Mouse (Mus musculus) ovary, adult 18-20 months (tissue): Measurements from ENCODE around the gene Olfr1254.

ENCODE experiments used
- DNase-seq: peaks from one replicate; pipeline ENCODE4 v3.0.0; 2022; ENCODE audit warnings: low spot score, mixed read lengths

Olfr1254 gene

GRCm38 (mm10) chr2:89793519-89793918 is at the start of gene Olfr1254:
Gene Olfr1254 (minus strand): TSS chr2:89793619.
- no peak for DNase-seq

- DNase-seq: no peak
Observed at GRCm38 (mm10) chr2:89841455-89841854, 48.0 kb upstream of the Olfr1254 start, which contains the start of gene Olfr1256. Gene Olfr1256 (minus strand): TSS chr2:89841555.

- no peak for DNase-seq
Observed at GRCm38 (mm10) chr2:89820216-89820615, 26.8 kb upstream of the Olfr1254 start.

- DNase-seq: no peak
Observed at GRCm38 (mm10) chr2:89811751-89812150, 18.3 kb upstream of the Olfr1254 start, which contains the start of gene Olfr1255. Gene Olfr1255 (plus strand): TSS chr2:89812051.

GRCm38 (mm10) chr2:89810751-89811150 is 17.3 kb upstream of the Olfr1254 start:
- DNase-seq: no peak

GRCm38 (mm10) chr2:89799583-89799982 is 6.2 kb upstream of the Olfr1254 start:
- DNase-seq: no peak

- DNase-seq: no peak
Observed at GRCm38 (mm10) chr2:89756990-89757389, 36.4 kb downstream of the Olfr1254 start, which contains the start of gene Olfr1253. Gene Olfr1253 (minus strand): TSS chr2:89757090.
